Mouse (Mus musculus): ENCODE measurements around the gene Arhgap8.

Gene Arhgap8

GRCm38 (mm10) chr15:84800132-84800531 is 80.3 kb downstream of the Arhgap8 start:
- DNase-seq (ENCODE audit: low spot score): no peak

GRCm38 (mm10) chr15:84803685-84804084 is 83.8 kb downstream of the Arhgap8 start:
- DNase-seq (ENCODE audit: low spot score): peak; percentile 34

GRCm38 (mm10) chr15:84809275-84809952 is 89.6 kb downstream of the Arhgap8 start:
- no peak for DNase-seq (ENCODE audit: low spot score)

GRCm38 (mm10) chr15:84811126-84811525 is 91.3 kb downstream of the Arhgap8 start:
- no peak for DNase-seq (ENCODE audit: low spot score)

GRCm38 (mm10) chr15:84812831-84813357 is 93.0 kb downstream of the Arhgap8 start:
- DNase-seq (ENCODE audit: low spot score): no peak

GRCm38 (mm10) chr15:84815171-84815570 is 95.3 kb downstream of the Arhgap8 start:
- DNase-seq (ENCODE audit: low spot score): no peak

GRCm38 (mm10) chr15:84817589-84817988 is 97.7 kb downstream of the Arhgap8 start:
- no peak for DNase-seq (ENCODE audit: low spot score)

GRCm38 (mm10) chr15:84818284-84818683 is 98.4 kb downstream of the Arhgap8 start:
- DNase-seq (ENCODE audit: low spot score): no peak

GRCm38 (mm10) chr15:84820811-84821210 is 101.0 kb downstream of the Arhgap8 start:
- no peak for DNase-seq (ENCODE audit: low spot score)

Data from ovary, postnatal 36 days (tissue).